Mouse (Mus musculus) cortical plate, adult 2 months (tissue): ENCODE results near the gene Smc3.

Experiments
- CTCF ChIP-seq: fragments of 200-500 bp; IDR thresholded peaks from 2 replicates; pipeline ENCODE4 v1.5.1; 2011; ENCODE audit warnings: mild to moderate bottlenecking, control low read depth, low read length; ENCODE audit not compliant: insufficient read depth; ENCODE audit errors: extremely low read depth
- POLR2A ChIP-seq: fragments of 200-500 bp; IDR thresholded peaks from 2 replicates; pipeline ENCODE4 v1.6.1; 2011; ENCODE audit warnings: mild to moderate bottlenecking, low read length, control low read depth; ENCODE audit not compliant: insufficient read depth; ENCODE audit errors: extremely low read depth

DNA sequence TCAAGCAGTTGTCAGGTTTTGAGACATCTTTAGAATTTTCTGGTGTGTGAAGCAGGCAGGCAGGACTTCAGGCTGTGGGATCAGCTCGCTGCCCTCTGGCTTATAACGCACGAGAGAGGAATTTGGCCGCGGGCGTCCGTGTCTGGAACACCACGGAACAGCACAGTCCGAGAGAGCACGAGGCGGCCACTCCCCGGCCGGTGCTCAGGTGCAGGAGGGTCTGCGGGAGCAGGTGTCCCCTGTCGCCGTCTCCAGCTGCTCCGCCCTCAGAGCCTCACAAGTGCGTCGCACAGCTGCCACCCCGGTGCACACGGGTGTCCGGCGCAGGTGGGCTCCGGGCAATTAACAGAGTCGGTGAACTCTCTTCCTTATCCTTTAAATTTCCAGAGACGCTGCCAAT, 76.0 kb downstream of the Smc3 start:
- TF ChIP-seq CTCF (no peak), POLR2A (no peak)
